Mouse (Mus musculus): ENCODE data around the gene B230219D22Rik. TPM values are rescaled to one million over a fixed set of nuclear protein-coding genes. Genes with fewer than 3 reads are reported as not detected.

The B230219D22Rik gene
- polyA plus RNA-seq, 1 experiment from 2014 or later: 76.9 TPM

DNA sequence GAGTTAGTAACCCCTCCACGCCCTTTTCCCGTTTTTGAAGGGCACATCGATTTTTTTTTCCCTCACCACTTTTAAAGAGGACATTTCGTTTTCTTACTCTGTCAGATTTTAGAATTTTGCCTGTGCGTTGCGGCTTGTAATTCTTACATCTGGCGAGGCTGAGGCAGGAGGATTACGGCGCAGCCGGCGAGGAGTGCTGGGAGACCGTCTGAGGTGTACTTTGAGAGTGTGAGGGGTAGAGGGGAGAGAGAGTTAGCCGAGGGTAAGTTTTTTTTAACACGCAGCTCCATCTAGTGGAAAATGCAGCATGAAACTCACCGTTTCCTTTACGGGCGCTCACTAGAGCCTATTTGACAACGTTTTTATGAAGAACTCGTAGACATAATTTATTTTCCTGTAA lies 34.9 kb downstream of the B230219D22Rik start:
- H3K27ac ChIP-seq (replicated peaks): peak overlapping the region; percentile 97
- 4% methylated on average over 19 of the region's 19 CpGs for WGBS
- H3K9me3 ChIP-seq: no peaks in the 10 kb centered on the region
- H3K9ac ChIP-seq: peak overlapping the region; percentile 70
- H3K4me2 ChIP-seq: peak overlapping the region; percentile 68
- H3K4me3 ChIP-seq: peak overlapping the region; percentile 65
- H3K4me1 ChIP-seq (replicated peaks): peaks cover 7% of the 10 kb centered on the region
- H3K36me3 ChIP-seq: peaks cover 24% of the 10 kb centered on the region; the same call in 1 of the 2 replicates
- no peaks in the 10 kb centered on the region for H3K27me3 ChIP-seq
- peak; percentile 68 for ATAC-seq (ENCODE audit: low FRiP score, low read depth)

DNA sequence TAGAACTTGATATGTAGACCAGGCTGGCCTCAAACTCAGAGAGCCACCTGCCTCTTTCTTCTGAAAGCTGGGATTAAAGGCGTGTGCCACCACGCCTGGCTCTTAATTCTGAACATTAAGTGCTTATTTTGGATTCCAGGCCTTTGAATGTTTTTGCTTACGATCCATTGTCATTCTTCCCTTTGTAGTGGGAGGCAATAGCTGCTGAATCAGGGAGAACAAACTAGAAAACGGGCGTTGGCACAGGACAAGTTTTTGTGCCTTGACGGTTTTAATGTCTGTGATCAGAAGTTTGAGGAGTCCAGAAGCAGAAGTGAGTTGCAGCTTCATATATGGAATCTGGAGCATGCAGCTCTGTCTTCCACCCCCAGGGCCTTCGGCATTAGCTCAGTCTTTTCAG lies 37.8 kb downstream of the B230219D22Rik start:
- H3K9ac ChIP-seq: no peak overlapping the region
- no peaks in the 10 kb centered on the region for H3K27me3 ChIP-seq
- H3K4me1 ChIP-seq (replicated peaks): peaks cover 7% of the 10 kb centered on the region
- H3K9me3 ChIP-seq: no peaks in the 10 kb centered on the region
- WGBS: 87% methylated on average over 7 of the region's 7 CpGs
- no peak overlapping the region for H3K4me2 ChIP-seq
- 0 out of 2 replicates have a peak, but pooled peaks cover 1% of the 10 kb centered on the region for H3K36me3 ChIP-seq
- H3K4me3 ChIP-seq: no peak overlapping the region
- H3K27ac ChIP-seq (replicated peaks): no peak overlapping the region
- no peak for ATAC-seq (ENCODE audit: low FRiP score, low read depth)

DNA sequence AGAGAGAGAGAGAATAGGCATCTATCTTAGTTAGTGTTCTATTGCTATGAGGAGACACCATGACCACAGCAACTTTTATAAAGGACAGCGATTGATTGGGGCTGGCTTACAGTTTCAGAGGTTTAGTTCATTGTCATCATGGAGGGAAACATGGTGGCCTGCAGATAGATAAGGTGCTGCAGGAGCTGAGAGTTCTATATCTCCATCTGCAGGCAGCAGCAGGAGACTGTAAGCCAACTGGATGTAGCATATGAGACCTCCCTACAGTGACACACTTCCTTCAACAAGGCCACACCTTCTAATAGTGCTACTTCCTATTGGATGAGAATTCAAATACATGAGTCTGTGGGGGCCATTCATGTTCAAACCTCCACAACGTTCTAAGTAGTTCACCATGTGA lies 39.2 kb downstream of the B230219D22Rik start:
- H3K4me2 ChIP-seq: no peak overlapping the region
- H3K27ac ChIP-seq (replicated peaks): no peak overlapping the region
- ATAC-seq (ENCODE audit: low FRiP score, low read depth): no peak
- H3K36me3 ChIP-seq: no peaks in the 10 kb centered on the region
- H3K9me3 ChIP-seq: no peaks in the 10 kb centered on the region
- no peak overlapping the region for H3K9ac ChIP-seq
- H3K27me3 ChIP-seq: no peaks in the 10 kb centered on the region
- no peak overlapping the region for H3K4me3 ChIP-seq
- H3K4me1 ChIP-seq (replicated peaks): peaks cover 5% of the 10 kb centered on the region
- 82% methylated on average over 2 of the region's 2 CpGs for WGBS

DNA sequence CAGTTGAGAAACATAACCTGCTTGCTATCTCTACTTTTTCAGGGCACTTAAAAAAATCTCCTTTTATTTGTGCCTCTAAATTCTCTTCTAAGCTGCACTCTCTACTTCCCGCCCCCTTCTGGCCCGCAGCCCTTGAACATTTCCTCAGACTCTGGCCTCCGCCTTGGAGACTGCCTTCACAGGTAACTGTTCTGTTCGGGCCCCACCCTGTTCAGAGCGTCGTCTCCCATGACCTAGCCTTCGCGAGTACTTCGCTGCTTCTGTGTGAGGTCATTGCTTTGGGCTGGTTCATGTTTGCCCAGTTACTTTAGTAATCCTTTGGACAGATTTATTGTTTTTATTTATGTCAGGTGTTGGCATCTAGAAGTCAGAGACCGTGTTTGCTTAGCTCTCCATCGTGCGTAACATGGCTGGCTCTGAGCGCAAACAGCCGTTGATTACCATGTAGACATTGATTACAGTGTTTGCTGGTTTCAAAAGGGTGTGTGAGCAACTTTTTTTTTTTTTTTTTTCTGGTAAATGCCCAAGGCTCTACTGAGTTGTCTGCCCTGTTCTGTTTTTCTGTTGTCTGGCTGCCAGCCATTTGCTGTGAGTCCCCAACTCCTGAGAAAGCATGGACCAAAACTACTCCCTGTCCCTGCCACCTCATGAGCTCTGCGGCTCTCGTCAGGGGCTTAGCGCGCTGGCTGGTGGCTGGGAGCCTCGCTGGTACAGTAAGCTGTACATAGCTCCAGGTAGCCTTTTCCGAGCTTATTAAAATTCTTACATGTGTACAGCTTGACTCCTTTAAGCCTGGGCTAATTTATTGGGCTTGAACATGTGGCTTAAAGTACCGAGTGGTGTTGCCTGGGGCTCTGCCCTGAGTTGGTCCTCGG lies 40.9 kb downstream of the B230219D22Rik start:
- no peaks in the 10 kb centered on the region for H3K9me3 ChIP-seq
- no peak overlapping the region for H3K9ac ChIP-seq
- H3K27ac ChIP-seq (replicated peaks): no peak overlapping the region
- H3K36me3 ChIP-seq: no peaks in the 10 kb centered on the region
- 87% methylated on average over 22 of the region's 22 CpGs for WGBS
- no peak for ATAC-seq (ENCODE audit: low FRiP score, low read depth)
- H3K4me1 ChIP-seq (replicated peaks): no peaks in the 10 kb centered on the region
- no peak overlapping the region for H3K4me3 ChIP-seq
- H3K4me2 ChIP-seq: no peak overlapping the region
- no peaks in the 10 kb centered on the region for H3K27me3 ChIP-seq

DNA sequence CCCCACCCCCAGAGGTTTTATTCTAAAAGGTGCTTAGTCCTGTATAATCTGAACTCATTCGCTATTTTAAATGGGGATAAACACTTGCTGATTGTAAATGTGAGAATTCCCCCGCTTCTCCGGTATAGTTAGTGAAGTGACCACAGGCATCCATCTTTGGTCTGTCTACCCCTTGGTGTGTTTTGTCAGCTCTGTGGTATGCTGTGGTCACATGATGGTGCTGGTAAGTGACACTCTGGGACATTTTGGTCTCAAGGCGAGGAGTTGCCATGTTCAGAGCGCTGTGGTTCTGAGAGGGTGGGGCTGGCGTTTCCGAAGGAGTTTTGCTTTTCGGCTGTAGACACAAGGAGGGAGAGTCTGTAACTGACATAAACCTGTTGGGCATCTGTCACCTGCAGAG lies 45.0 kb downstream of the B230219D22Rik start:
- no peak overlapping the region for H3K4me2 ChIP-seq
- WGBS: 93% methylated on average over 8 of the region's 8 CpGs
- ATAC-seq (ENCODE audit: low FRiP score, low read depth): no peak
- H3K27ac ChIP-seq (replicated peaks): no peak overlapping the region
- H3K9ac ChIP-seq: no peak overlapping the region
- no peaks in the 10 kb centered on the region for H3K4me1 ChIP-seq (replicated peaks)
- H3K9me3 ChIP-seq: no peaks in the 10 kb centered on the region
- no peak overlapping the region for H3K4me3 ChIP-seq
- no peaks in the 10 kb centered on the region for H3K27me3 ChIP-seq
- no peaks in the 10 kb centered on the region for H3K36me3 ChIP-seq

DNA sequence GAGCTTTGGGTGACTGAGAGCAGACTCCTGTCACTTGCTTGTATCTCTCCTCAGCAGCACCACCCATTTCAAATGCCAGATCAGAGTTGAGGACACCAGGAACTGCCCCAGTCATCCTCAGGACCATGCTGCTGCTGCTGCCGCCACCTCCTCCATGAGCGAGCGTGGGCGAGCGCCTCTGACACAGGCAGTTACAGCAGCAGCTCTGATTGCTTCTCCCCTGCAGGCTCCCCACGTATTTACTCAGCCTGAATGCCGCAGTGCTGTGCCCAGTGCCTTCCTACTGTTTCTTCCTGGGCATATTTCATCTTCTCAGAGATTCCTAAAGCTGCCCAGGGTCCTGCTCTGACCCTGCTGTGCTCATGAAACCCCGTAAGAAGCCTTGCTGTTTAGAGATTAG lies 49.4 kb downstream of the B230219D22Rik start:
- Histone ChIP-seq H3K9me3 (no peaks in the 10 kb centered on the region), H3K27me3 (no peaks in the 10 kb centered on the region), H3K27ac (replicated peaks) (no peak overlapping the region), H3K9ac (no peak overlapping the region), H3K4me3 (no peak overlapping the region), H3K36me3 (no peaks in the 10 kb centered on the region), H3K4me2 (no peak overlapping the region), H3K4me1 (replicated peaks) (no peaks in the 10 kb centered on the region)
- ATAC-seq (ENCODE audit: low FRiP score, low read depth): no peak
- WGBS: 63% methylated on average over 8 of the region's 8 CpGs

Other genes starting within 250 kb of the B230219D22Rik start
- 38.2 and 40.7 TPM in 2 replicates for gene Grk6, start 248.1 kb upstream of the B230219D22Rik start, polyA plus RNA-seq (2015; fragmentation: Nextera tagmentation; extraction: Ambion mirVana)
- gene Prr7, start 228.9 kb upstream of the B230219D22Rik start, polyA plus RNA-seq (2015; fragmentation: Nextera tagmentation; extraction: Ambion mirVana): 4.6 and 5.1 TPM in 2 replicates
- gene Dbn1, start 205.0 kb upstream of the B230219D22Rik start, polyA plus RNA-seq (2015; fragmentation: Nextera tagmentation; extraction: Ambion mirVana): 498 and 572 TPM in 2 replicates
- 158 and 171 TPM in 2 replicates for gene Pdlim7, start 179.4 kb upstream of the B230219D22Rik start, polyA plus RNA-seq (2015; fragmentation: Nextera tagmentation; extraction: Ambion mirVana)
- gene Dok3, start 163.8 kb upstream of the B230219D22Rik start, polyA plus RNA-seq (2015; fragmentation: Nextera tagmentation; extraction: Ambion mirVana): 5.2 and 5.3 TPM in 2 replicates
- 54.5 and 58.8 TPM in 2 replicates for gene Ddx41, start 156.5 kb upstream of the B230219D22Rik start, polyA plus RNA-seq (2015; fragmentation: Nextera tagmentation; extraction: Ambion mirVana)
- 52.9 and 54.8 TPM in 2 replicates for gene Fam193b, start 122.0 kb upstream of the B230219D22Rik start, polyA plus RNA-seq (2015; fragmentation: Nextera tagmentation; extraction: Ambion mirVana)
- gene Tmed9, start 119.4 kb upstream of the B230219D22Rik start, polyA plus RNA-seq (2015; fragmentation: Nextera tagmentation; extraction: Ambion mirVana): 98.0 and 101 TPM in 2 replicates
- gene B4galt7, start 93.2 kb upstream of the B230219D22Rik start, polyA plus RNA-seq (2015; fragmentation: Nextera tagmentation; extraction: Ambion mirVana): 44.8 and 46.0 TPM in 2 replicates
- 98.6 and 103 TPM in 2 replicates for gene Caml, start 70.1 kb upstream of the B230219D22Rik start, polyA plus RNA-seq (2015; fragmentation: Nextera tagmentation; extraction: Ambion mirVana)
- gene Ddx46, start 58.1 kb upstream of the B230219D22Rik start, polyA plus RNA-seq (2015; fragmentation: Nextera tagmentation; extraction: Ambion mirVana): 23.9 and 24.1 TPM in 2 replicates
- 136 and 142 TPM in 2 replicates for gene Txndc15, start 21.5 kb downstream of the B230219D22Rik start, polyA plus RNA-seq (2015; fragmentation: Nextera tagmentation; extraction: Ambion mirVana)
- 22.5 and 27.3 TPM in 2 replicates for gene Pcbd2, start 34.2 kb downstream of the B230219D22Rik start, polyA plus RNA-seq (2015; fragmentation: Nextera tagmentation; extraction: Ambion mirVana)
- gene Catsper3, start 91.4 kb downstream of the B230219D22Rik start, polyA plus RNA-seq (2015; fragmentation: Nextera tagmentation; extraction: Ambion mirVana): 0.12 TPM in 1 of 2 replicates, not detected in the other
- 0.10 and 0.30 TPM in 2 replicates for gene Pitx1, start 143.1 kb downstream of the B230219D22Rik start, polyA plus RNA-seq (2015; fragmentation: Nextera tagmentation; extraction: Ambion mirVana)